Mouse (Mus musculus) MEL (cell line): Measurements from ENCODE around the gene Slc1a7. TPM values are rescaled to one million over a fixed set of nuclear protein-coding genes. Genes with fewer than 3 reads are reported as not detected.

Source experiments
- DNase-seq: peaks from one replicate; pipeline ENCODE4 v3.0.0; 2011; ENCODE audit warnings: low read depth, low spot score
- H3K27ac ChIP-seq: 2 replicates; pipeline ENCODE4 v1.5.1; 2012; ENCODE audit warnings: low read depth, mild to moderate bottlenecking, control low read depth, low read length, moderate library complexity; ENCODE audit not compliant: control insufficient read depth
- H3K27me3 ChIP-seq, 2 experiments: fragments of 150-350 bp in 1 of 2; sonication (generic) in 1 of 2; 2 replicates each; pipeline ENCODE4 v1.6.1; 2012; ENCODE audit warnings: low read length in 2 of 2, mild to moderate bottlenecking in 2 of 2, improper control_type of control experiment in 1 of 2, moderate library complexity in 1 of 2; ENCODE audit not compliant: insufficient read depth in 2 of 2, control insufficient read depth in 1 of 2
- H3K36me3 ChIP-seq, 2 experiments: 2 replicates each; pipeline ENCODE4 v1.6.1; 2012 to 2014; ENCODE audit warnings: low read length in 2 of 2, improper control_type of control experiment in 1 of 2, inconsistent platforms in 1 of 2, mild to moderate bottlenecking in 1 of 2; ENCODE audit not compliant: insufficient read depth in 2 of 2, control insufficient read depth in 1 of 2
- H3K4me1 ChIP-seq, 2 experiments: fragments of 150-350 bp in 1 of 2; sonication (generic) in 1 of 2; 2 replicates each; pipeline ENCODE4 v1.6.1; 2012; ENCODE audit warnings: low read length in 2 of 2, improper control_type of control experiment in 1 of 2, mild to moderate bottlenecking in 1 of 2; ENCODE audit not compliant: insufficient read depth in 2 of 2, control insufficient read depth in 1 of 2
- H3K4me3 ChIP-seq, 2 experiments: fragments of 150-350 bp in 1 of 2; sonication (generic) in 1 of 2; 2 replicates each; pipeline ENCODE4 v1.5.1; 2012; ENCODE audit warnings: low read depth in 2 of 2, low read length in 2 of 2, mild to moderate bottlenecking in 2 of 2, moderate library complexity in 2 of 2, control low read depth in 1 of 2, improper control_type of control experiment in 1 of 2; ENCODE audit not compliant: control insufficient read depth in 1 of 2, insufficient read depth in 1 of 2
- H3K79me2 ChIP-seq: 2 replicates; pipeline ENCODE4 v1.6.1; 2012; ENCODE audit warnings: mild to moderate bottlenecking, low read length, moderate library complexity; ENCODE audit not compliant: control insufficient read depth, poor library complexity, insufficient read depth
- H3K9ac ChIP-seq: 2 replicates; pipeline ENCODE4 v1.6.1; 2012; ENCODE audit warnings: low read depth, mild to moderate bottlenecking, control low read depth, low read length, moderate library complexity; ENCODE audit not compliant: control insufficient read depth, poor library complexity, severe bottlenecking
- H3K9me3 ChIP-seq: fragments of 150-350 bp; sonication (generic); replicated peaks from 2 replicates; pipeline ENCODE4 v1.6.1; 2012; ENCODE audit warnings: mild to moderate bottlenecking, low read length, improper control_type of control experiment, moderate library complexity; ENCODE audit not compliant: insufficient read depth
- E2F4 ChIP-seq: IDR thresholded peaks from 2 replicates; pipeline ENCODE4 v1.6.1; 2011; ENCODE audit warnings: low read depth, low read length, improper control_type of control experiment, borderline replicate concordance
- ELF1 ChIP-seq: IDR thresholded peaks from 2 replicates; pipeline ENCODE4 v1.6.1; 2014; ENCODE audit warnings: low read depth, mild to moderate bottlenecking, inconsistent platforms, low read length, improper control_type of control experiment, moderate library complexity
- EP300 ChIP-seq, 2 experiments: IDR thresholded peaks; 2 replicates each; pipeline ENCODE4 v1.6.1; 2011; ENCODE audit warnings: improper control_type of control experiment in 2 of 2, low read length in 2 of 2, low read depth in 1 of 2, mild to moderate bottlenecking in 1 of 2
- GABPA ChIP-seq: IDR thresholded peaks from 2 replicates; pipeline ENCODE4 v1.6.1; 2012; ENCODE audit warnings: low read depth, mild to moderate bottlenecking, inconsistent platforms, low read length, improper control_type of control experiment, moderate library complexity
- KAT2A ChIP-seq: conservative IDR thresholded peaks from 2 replicates; pipeline ENCODE4 v1.6.1; 2012; ENCODE audit warnings: low read depth, low read length, improper control_type of control experiment, inconsistent platforms
- MAX ChIP-seq: IDR thresholded peaks from 2 replicates; pipeline ENCODE4 v1.6.1; 2011; ENCODE audit warnings: low read length, improper control_type of control experiment
- MAZ ChIP-seq: IDR thresholded peaks from 2 replicates; pipeline ENCODE4 v1.6.1; 2012; ENCODE audit warnings: low read depth, mild to moderate bottlenecking, inconsistent platforms, low read length, improper control_type of control experiment
- POLR2AphosphoS2 ChIP-seq: IDR thresholded peaks from 2 replicates; pipeline ENCODE4 v1.6.1; 2011; ENCODE audit warnings: low read length, improper control_type of control experiment
- SMC3 ChIP-seq: IDR thresholded peaks from 2 replicates; pipeline ENCODE4 v1.6.1; 2011; ENCODE audit warnings: low read depth, low read length, improper control_type of control experiment
- TAL1 ChIP-seq: IDR thresholded peaks from 2 replicates; pipeline ENCODE4 v1.6.1; 2012; ENCODE audit warnings: mild to moderate bottlenecking, inconsistent platforms, low read length, moderate library complexity, mixed read lengths
- TBP ChIP-seq: IDR thresholded peaks from 2 replicates; pipeline ENCODE4 v1.8.0; 2011; ENCODE audit warnings: low read depth, low read length, improper control_type of control experiment
- USF1 ChIP-seq: IDR thresholded peaks from 2 replicates; pipeline ENCODE4 v1.6.1; 2014; ENCODE audit warnings: low read depth, mild to moderate bottlenecking, inconsistent platforms, low read length, improper control_type of control experiment, moderate library complexity
- ZNF384 ChIP-seq: IDR thresholded peaks from 2 replicates; pipeline ENCODE4 v1.6.1; 2012; ENCODE audit warnings: low read depth, mild to moderate bottlenecking, inconsistent platforms, low read length, improper control_type of control experiment
- polyA plus RNA-seq, 2 experiments: library from polyadenylated mRNA; stranded (reverse) in 1 of 2; unstranded in 1 of 2; fragments of >175 nt in 1 of 2; fragments of >200 nt in 1 of 2; gene quantifications; 2 replicates each; pipeline versions ENCODE4 v1.2.1 to v1.2.4; 2012; ENCODE audit warnings: low replicate concordance in 2 of 2, low read depth in 1 of 2; ENCODE audit not compliant: insufficient read length in 2 of 2, insufficient read depth in 1 of 2, missing spikeins in 1 of 2
- total RNA-seq: library from RNA; depleted of rRNA; stranded (reverse); fragments of 300-350 nt; gene quantifications from 2 replicates; pipeline ENCODE4 v1.2.3, GENCODE M21; 2012

Slc1a7 gene
- total and polyA plus RNA-seq, 3 experiments: 0.68 TPM; not detected in 2

GRCm38 (mm10) chr4:107975004-107975403, 6.9 kb downstream of the Slc1a7 start:
- Histone ChIP-seq H3K4me1 (no peaks in the 10 kb centered on the region), H3K27me3 (peaks cover 1 to 2% of the 10 kb centered on the region in 2 experiments), H3K27ac (no peak overlapping the region), H3K36me3 (no peaks in the 10 kb centered on the region), H3K79me2 (no peaks in the 10 kb centered on the region), H3K9ac (no peak overlapping the region), H3K9me3 (no peaks in the 10 kb centered on the region), H3K4me3 (no peak overlapping the region)
- TF ChIP-seq GABPA: no peak
- no peak for DNase-seq

DNA sequence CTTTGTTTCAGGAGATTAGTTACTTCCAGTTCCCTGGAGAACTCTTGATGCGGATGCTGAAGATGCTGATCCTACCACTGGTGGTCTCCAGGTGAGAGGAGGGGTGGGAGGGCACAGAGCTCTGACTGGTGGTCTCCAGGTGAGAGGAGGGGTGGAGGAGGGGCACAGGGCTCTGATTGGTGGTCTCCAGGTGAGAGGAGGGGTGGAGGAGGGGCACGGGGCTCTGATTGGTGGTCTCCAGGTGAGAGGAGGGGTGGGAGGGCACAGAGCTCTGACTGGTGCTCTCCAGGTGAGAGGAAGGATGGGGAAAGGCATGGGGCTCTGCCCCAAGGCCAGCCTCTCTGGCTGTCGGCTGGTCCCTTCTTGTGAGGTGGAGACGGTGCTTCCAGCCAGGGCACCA, 9.5 kb downstream of the Slc1a7 start:
- Histone ChIP-seq H3K36me3 (peaks cover 0 to 10% of the 10 kb centered on the region in 2 experiments; a peak in 2 of 4 replicates), H3K9me3 (no peaks in the 10 kb centered on the region), H3K27me3 (peaks cover 1 to 2% of the 10 kb centered on the region in 2 experiments; a peak in 2 of 4 replicates), H3K4me3 (no peak overlapping the region), H3K4me1 (peaks cover 0 to 14% of the 10 kb centered on the region in 2 experiments; a peak in 2 of 4 replicates), H3K9ac (no peak overlapping the region), H3K27ac (no peak overlapping the region), H3K79me2 (no peaks in the 10 kb centered on the region)
- DNase-seq: no peak
- TF ChIP-seq ELF1: no peak
- TF ChIP-seq TAL1: no peak
- no peak for TF ChIP-seq TBP
- no peak for TF ChIP-seq SMC3
- no peak for TF ChIP-seq EP300 (IDR thresholded peaks at IDR 0.05; ENCODE audit: low read depth in 1 of 2, low read length in 2 of 2)
- no peak for TF ChIP-seq MAX
- TF ChIP-seq E2F4: no peak
- TF ChIP-seq KAT2A: no peak
- TF ChIP-seq POLR2AphosphoS2: no peak
- no peak for TF ChIP-seq USF1

DNA sequence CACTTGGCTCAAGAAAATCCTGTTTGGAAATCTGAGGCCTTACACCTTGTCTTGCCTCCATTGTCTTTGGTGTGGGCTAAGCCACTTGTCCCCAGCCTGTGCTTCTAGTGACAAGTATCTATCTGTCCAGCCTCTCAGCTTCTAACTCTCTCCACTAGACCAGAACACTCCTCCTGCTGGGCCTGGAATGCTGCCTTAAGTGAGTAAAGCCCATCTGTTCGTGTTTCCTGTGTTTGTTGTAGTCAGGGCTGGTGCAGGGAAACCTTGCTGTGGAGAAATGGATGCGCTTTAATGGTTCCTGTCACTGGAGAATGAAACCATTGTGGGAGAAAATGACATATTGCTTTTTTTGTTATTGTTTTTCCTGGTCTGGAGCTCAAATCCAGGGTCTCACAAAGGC, 11.4 kb downstream of the Slc1a7 start:
- no peak for TF ChIP-seq MAZ
- no peak for TF ChIP-seq ZNF384
- TF ChIP-seq, all 39 proteins: peak for 0
- Histone ChIP-seq H3K9ac (no peak overlapping the region), H3K27ac (no peak overlapping the region), H3K4me3 (no peak overlapping the region), H3K4me1 (peaks cover 0 to 14% of the 10 kb centered on the region in 2 experiments; a peak in 2 of 4 replicates), H3K27me3 (no peaks in the 10 kb centered on the region; a peak in 1 of 4 replicates), H3K9me3 (no peaks in the 10 kb centered on the region), H3K36me3 (peaks cover 0 to 10% of the 10 kb centered on the region in 2 experiments; a peak in 2 of 4 replicates), H3K79me2 (no peaks in the 10 kb centered on the region)
- no peak for DNase-seq
